Mouse (Mus musculus): ENCODE results near the gene Gar1. TPM values are rescaled to one million over a fixed set of nuclear protein-coding genes. Genes with fewer than 3 reads are reported as not detected.
A peak's percentile ranks its signal among the peaks of the same experiment; 100 is the strongest.

Gar1 gene
- polyA plus RNA-seq, 1 experiment from 2014 or later: 46.0 TPM

DNA sequence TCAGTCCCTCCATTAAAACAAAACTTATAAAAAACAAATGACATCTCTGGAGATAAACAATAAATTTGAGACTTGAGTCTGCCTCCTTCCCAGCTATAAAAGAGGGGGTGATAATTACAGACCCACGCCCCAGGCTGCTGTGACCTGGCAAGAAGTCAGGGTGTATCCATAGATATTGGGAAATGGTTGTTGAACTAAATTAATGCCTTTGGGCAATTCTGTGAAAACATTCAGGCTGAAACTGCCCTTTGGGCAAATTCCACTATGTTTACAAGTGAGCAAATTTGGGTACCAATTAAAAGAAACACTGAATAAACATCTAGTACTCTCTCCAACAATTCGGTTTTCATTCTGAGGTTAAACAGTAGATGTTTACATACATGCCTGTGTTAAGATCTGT lies 32.2 kb downstream of the Gar1 start:
- Histone ChIP-seq H3K4me2 (replicated peaks) (no peak overlapping the region), H3K9ac (replicated peaks) (no peak overlapping the region), H3K9me3 (no peaks in the 10 kb centered on the region), H3K27ac (no peak overlapping the region), H3K4me1 (replicated peaks) (no peaks in the 10 kb centered on the region), H3K4me3 (replicated peaks) (no peak overlapping the region), H3K27me3 (no peaks in the 10 kb centered on the region), H3K36me3 (no peaks in the 10 kb centered on the region)
- WGBS: 86% methylated on average over 2 of the region's 2 CpGs
- ATAC-seq: no peak

- H3K27me3 ChIP-seq: no peaks in the 10 kb centered on the region
- no peaks in the 10 kb centered on the region for H3K4me1 ChIP-seq (replicated peaks)
- no peak overlapping the region for H3K4me3 ChIP-seq (replicated peaks)
- ATAC-seq: no peak
- no peak overlapping the region for H3K4me2 ChIP-seq (replicated peaks)
- no peak overlapping the region for H3K9ac ChIP-seq (replicated peaks)
- no peak overlapping the region for H3K27ac ChIP-seq
- no peaks in the 10 kb centered on the region for H3K36me3 ChIP-seq
- no peaks in the 10 kb centered on the region for H3K9me3 ChIP-seq
- 89% methylated on average over 11 of the region's 11 CpGs for WGBS
These were observed 32.6 kb downstream of the Gar1 start for GRCm38 (mm10) chr3:129798551-129798950.

- no peaks in the 10 kb centered on the region for H3K27me3 ChIP-seq
- no peak overlapping the region for H3K27ac ChIP-seq
- no peaks in the 10 kb centered on the region for H3K9me3 ChIP-seq
- no peak overlapping the region for H3K9ac ChIP-seq (replicated peaks)
- H3K4me2 ChIP-seq (replicated peaks): no peak overlapping the region
- no peak for ATAC-seq
- no peaks in the 10 kb centered on the region for H3K4me1 ChIP-seq (replicated peaks)
- 76% methylated on average over 5 of the region's 5 CpGs for WGBS
- no peak overlapping the region for H3K4me3 ChIP-seq (replicated peaks)
- H3K36me3 ChIP-seq: no peaks in the 10 kb centered on the region
These were observed 33.9 kb downstream of the Gar1 start for GRCm38 (mm10) chr3:129797341-129797740.

- H3K9me3 ChIP-seq: no peaks in the 10 kb centered on the region
- no peaks in the 10 kb centered on the region for H3K27me3 ChIP-seq
- H3K27ac ChIP-seq: no peak overlapping the region
- WGBS: 91% methylated on average over 5 of the region's 5 CpGs
- ATAC-seq: no peak
- no peak overlapping the region for H3K4me2 ChIP-seq (replicated peaks)
- no peak overlapping the region for H3K9ac ChIP-seq (replicated peaks)
- no peaks in the 10 kb centered on the region for H3K4me1 ChIP-seq (replicated peaks)
- no peaks in the 10 kb centered on the region for H3K36me3 ChIP-seq
- no peak overlapping the region for H3K4me3 ChIP-seq (replicated peaks)
These were observed 37.4 kb downstream of the Gar1 start for GRCm38 (mm10) chr3:129793801-129794200.

DNA sequence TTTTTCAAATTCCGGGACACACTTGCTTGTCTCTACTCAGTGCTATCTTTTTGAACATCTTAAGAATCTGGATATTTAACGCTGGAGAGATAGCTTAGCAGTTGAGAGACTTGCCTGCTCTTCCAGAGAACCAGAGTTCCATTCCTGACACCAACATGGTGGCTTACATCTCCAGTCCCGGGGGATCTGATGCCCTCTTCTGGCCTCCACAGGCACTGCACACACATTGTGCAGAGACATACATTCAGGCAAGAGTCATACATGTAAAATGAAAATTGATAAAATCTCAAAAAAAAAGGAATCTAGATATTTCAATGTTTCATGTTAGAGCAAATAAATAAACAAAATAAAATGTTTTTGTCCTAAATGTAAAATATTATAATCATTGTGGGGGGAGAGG lies 48.5 kb downstream of the Gar1 start:
- no peaks in the 10 kb centered on the region for H3K27me3 ChIP-seq
- no peaks in the 10 kb centered on the region for H3K9me3 ChIP-seq
- no peak overlapping the region for H3K9ac ChIP-seq (replicated peaks)
- WGBS: 92% methylated on average over 3 of the region's 3 CpGs
- no peak overlapping the region for H3K4me3 ChIP-seq (replicated peaks)
- H3K36me3 ChIP-seq: no peaks in the 10 kb centered on the region
- ATAC-seq: no peak
- H3K4me1 ChIP-seq (replicated peaks): peaks cover 5% of the 10 kb centered on the region; the same call in 1 of the 2 replicates
- no peak overlapping the region for H3K27ac ChIP-seq
- H3K4me2 ChIP-seq (replicated peaks): no peak overlapping the region

DNA sequence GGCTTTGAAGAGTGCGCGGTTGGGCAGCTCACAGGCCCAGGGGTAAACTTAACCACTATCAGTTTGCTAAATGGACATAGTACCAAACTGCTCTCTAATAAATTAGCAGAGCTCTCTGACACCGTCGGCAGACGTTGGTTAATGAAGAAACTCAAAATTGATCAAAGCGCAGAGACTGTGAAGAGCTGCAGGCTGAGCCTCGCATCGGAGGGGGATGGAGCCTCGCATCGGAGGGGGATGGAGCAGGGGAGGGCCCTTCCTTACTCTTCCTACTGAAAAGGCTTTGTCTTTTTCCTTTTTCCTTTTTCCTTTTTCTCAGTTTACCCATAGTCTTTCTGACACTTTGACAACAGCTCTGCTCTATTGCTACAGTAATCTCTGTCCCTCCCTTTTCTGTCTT lies 49.8 kb downstream of the Gar1 start:
- peak; percentile 73; the same call in 1 of the 2 replicates for ATAC-seq

More for the DNA sequence above, 49.8 kb downstream of the Gar1 start:
- Histone ChIP-seq H3K36me3 (no peaks in the 10 kb centered on the region), H3K4me2 (replicated peaks) (no peak overlapping the region), H3K27ac (no peak overlapping the region), H3K27me3 (no peaks in the 10 kb centered on the region), H3K9ac (replicated peaks) (no peak overlapping the region), H3K4me1 (replicated peaks) (peaks cover 5% of the 10 kb centered on the region; the same call in 1 of the 2 replicates), H3K9me3 (no peaks in the 10 kb centered on the region), H3K4me3 (replicated peaks) (no peak overlapping the region)
- 18% methylated on average over 10 of the region's 10 CpGs for WGBS

Other genes starting within 250 kb of the Gar1 start
- gene Egf, start 76.1 kb downstream of the Gar1 start, polyA plus RNA-seq (2015; fragmentation: Nextera tagmentation; extraction: Ambion mirVana): 1.9 TPM in 2 replicates
- gene Lrit3, start 27.4 kb downstream of the Gar1 start, polyA plus RNA-seq (2015; fragmentation: Nextera tagmentation; extraction: Ambion mirVana): not detected in 2 replicates
- 0.17 TPM in 1 of 2 replicates, not detected in the other for gene Rrh, start 8.8 kb downstream of the Gar1 start, polyA plus RNA-seq (2015; fragmentation: Nextera tagmentation; extraction: Ambion mirVana)
- gene Cfi, start 4.5 kb upstream of the Gar1 start, polyA plus RNA-seq (2015; fragmentation: Nextera tagmentation; extraction: Ambion mirVana): 0.50 and 0.52 TPM in 2 replicates
- gene Pla2g12a, start 47.2 kb upstream of the Gar1 start, polyA plus RNA-seq (2015; fragmentation: Nextera tagmentation; extraction: Ambion mirVana): 24.9 and 26.8 TPM in 2 replicates
- gene Casp6, start 70.0 kb upstream of the Gar1 start, polyA plus RNA-seq (2015; fragmentation: Nextera tagmentation; extraction: Ambion mirVana): 35.1 and 39.5 TPM in 2 replicates
- 3.9 TPM in 2 replicates for gene Mcub, start 138.8 kb upstream of the Gar1 start, polyA plus RNA-seq (2015; fragmentation: Nextera tagmentation; extraction: Ambion mirVana)
- gene Sec24b, start 230.2 kb upstream of the Gar1 start, polyA plus RNA-seq (2015; fragmentation: Nextera tagmentation; extraction: Ambion mirVana): 29.3 and 29.9 TPM in 2 replicates

Data from midbrain, embryonic 13.5 days (tissue).